Mouse (Mus musculus): ENCODE measurements around the gene Pxdc1. TPM values are rescaled to one million over a fixed set of nuclear protein-coding genes. Genes with fewer than 3 reads are reported as not detected.

Gene Pxdc1
- total and polyA plus RNA-seq, 3 experiments: 0.11 TPM; not detected in 2

GRCm38 (mm10) chr13:34641066-34641465 lies 12.2 kb downstream of the Pxdc1 start:
- Histone ChIP-seq H3K36me3 (replicated peaks) (no peaks in the 10 kb centered on the region), H3K27me3 (ENCODE audit: insufficient read depth, low read length) (peaks cover 21% of the 10 kb centered on the region), H3K4me1 (ENCODE audit: insufficient read depth, low read depth, low read length) (no peaks in the 10 kb centered on the region), H3K9me3 (replicated peaks) (no peaks in the 10 kb centered on the region), H3K4me3 (ENCODE audit: low read depth, low read length) (no peak overlapping the region)
- no peak for ATAC-seq (ENCODE audit: extremely low read depth, insufficient number of reproducible peaks, low FRiP score, poor library complexity, severe bottlenecking)
- DNase-seq (ENCODE audit: low spot score): no peak
- TF ChIP-seq GATA1 (IDR thresholded peaks at IDR 0.05; ENCODE audit: borderline replicate concordance, low read length) (no peak), CTCF (IDR thresholded peaks at IDR 0.05; ENCODE audit: low read depth, low read length) (no peak), TAL1 (conservative IDR thresholded peaks at IDR 0.05; ENCODE audit: low read depth, low read length) (no peak)

- Histone ChIP-seq H3K27me3 (ENCODE audit: insufficient read depth, low read length) (peaks cover 20% of the 10 kb centered on the region), H3K4me1 (ENCODE audit: insufficient read depth, low read depth, low read length) (no peaks in the 10 kb centered on the region), H3K36me3 (replicated peaks) (no peaks in the 10 kb centered on the region), H3K9me3 (replicated peaks) (no peaks in the 10 kb centered on the region), H3K4me3 (ENCODE audit: low read depth, low read length) (no peak overlapping the region)
- ATAC-seq (ENCODE audit: extremely low read depth, insufficient number of reproducible peaks, low FRiP score, poor library complexity, severe bottlenecking): no peak
- DNase-seq (ENCODE audit: low spot score): no peak
- TF ChIP-seq POLR2AphosphoS5 (IDR thresholded peaks at IDR 0.05; ENCODE audit: insufficient replicate concordance, low read depth, low read length): no peak
- no peak for TF ChIP-seq TAL1 (conservative IDR thresholded peaks at IDR 0.05; ENCODE audit: low read depth, low read length)
- no peak for TF ChIP-seq CTCF (IDR thresholded peaks at IDR 0.05; ENCODE audit: low read depth, low read length)
- no peak for TF ChIP-seq GATA1 (IDR thresholded peaks at IDR 0.05; ENCODE audit: borderline replicate concordance, low read length)
- TF ChIP-seq GATA2 (IDR thresholded peaks at IDR 0.05; ENCODE audit: borderline replicate concordance, low read depth, low read length): no peak
Observed at GRCm38 (mm10) chr13:34635978-34636377, 17.3 kb downstream of the Pxdc1 start.

GRCm38 (mm10) chr13:34630319-34630718 lies 23.0 kb downstream of the Pxdc1 start:
- no peak for TF ChIP-seq GATA2 (IDR thresholded peaks at IDR 0.05; ENCODE audit: borderline replicate concordance, low read depth, low read length)
- no peak for TF ChIP-seq CTCF (IDR thresholded peaks at IDR 0.05; ENCODE audit: low read depth, low read length)
- TF ChIP-seq GATA1 (IDR thresholded peaks at IDR 0.05; ENCODE audit: borderline replicate concordance, low read length): no peak
- TF ChIP-seq TAL1 (conservative IDR thresholded peaks at IDR 0.05; ENCODE audit: low read depth, low read length): no peak
- no peak for TF ChIP-seq POLR2AphosphoS5 (IDR thresholded peaks at IDR 0.05; ENCODE audit: insufficient replicate concordance, low read depth, low read length)

GRCm38 (mm10) chr13:34629741-34630140 lies 23.5 kb downstream of the Pxdc1 start:
- no peak for TF ChIP-seq GATA2 (IDR thresholded peaks at IDR 0.05; ENCODE audit: borderline replicate concordance, low read depth, low read length)
- no peak for TF ChIP-seq CTCF (IDR thresholded peaks at IDR 0.05; ENCODE audit: low read depth, low read length)
- no peak for TF ChIP-seq POLR2AphosphoS5 (IDR thresholded peaks at IDR 0.05; ENCODE audit: insufficient replicate concordance, low read depth, low read length)
- TF ChIP-seq TAL1 (conservative IDR thresholded peaks at IDR 0.05; ENCODE audit: low read depth, low read length): no peak
- no peak for TF ChIP-seq GATA1 (IDR thresholded peaks at IDR 0.05; ENCODE audit: borderline replicate concordance, low read length)

More at GRCm38 (mm10) chr13:34630319-34630718, 23.0 kb downstream of the Pxdc1 start:
- DNase-seq (ENCODE audit: low spot score) (no peak), ATAC-seq (ENCODE audit: extremely low read depth, insufficient number of reproducible peaks, low FRiP score, poor library complexity, severe bottlenecking) (no peak)
- Histone ChIP-seq H3K27me3 (ENCODE audit: insufficient read depth, low read length) (peaks cover 30% of the 10 kb centered on the region), H3K4me3 (ENCODE audit: low read depth, low read length) (no peak overlapping the region), H3K4me1 (ENCODE audit: insufficient read depth, low read depth, low read length) (no peaks in the 10 kb centered on the region), H3K9me3 (replicated peaks) (no peaks in the 10 kb centered on the region), H3K36me3 (replicated peaks) (no peaks in the 10 kb centered on the region)

GRCm38 (mm10) chr13:34627446-34627845 lies 25.8 kb downstream of the Pxdc1 start:
- no peak overlapping the region for H3K4me3 ChIP-seq (ENCODE audit: low read depth, low read length)
- H3K4me1 ChIP-seq (ENCODE audit: insufficient read depth, low read depth, low read length): no peaks in the 10 kb centered on the region
- no peak for TF ChIP-seq GATA2 (IDR thresholded peaks at IDR 0.05; ENCODE audit: borderline replicate concordance, low read depth, low read length)
- TF ChIP-seq TAL1 (conservative IDR thresholded peaks at IDR 0.05; ENCODE audit: low read depth, low read length): no peak
- no peak for TF ChIP-seq GATA1 (IDR thresholded peaks at IDR 0.05; ENCODE audit: borderline replicate concordance, low read length)
- TF ChIP-seq CTCF (IDR thresholded peaks at IDR 0.05; ENCODE audit: low read depth, low read length): no peak
- TF ChIP-seq POLR2AphosphoS5 (IDR thresholded peaks at IDR 0.05; ENCODE audit: insufficient replicate concordance, low read depth, low read length): no peak
- H3K36me3 ChIP-seq (replicated peaks): no peaks in the 10 kb centered on the region
- H3K9me3 ChIP-seq (replicated peaks): no peaks in the 10 kb centered on the region
- peaks cover 22% of the 10 kb centered on the region for H3K27me3 ChIP-seq (ENCODE audit: insufficient read depth, low read length)
- DNase-seq (ENCODE audit: low spot score) (no peak), ATAC-seq (ENCODE audit: extremely low read depth, insufficient number of reproducible peaks, low FRiP score, poor library complexity, severe bottlenecking) (no peak)

More at GRCm38 (mm10) chr13:34629741-34630140, 23.5 kb downstream of the Pxdc1 start:
- Histone ChIP-seq H3K4me3 (ENCODE audit: low read depth, low read length) (no peak overlapping the region), H3K9me3 (replicated peaks) (no peaks in the 10 kb centered on the region), H3K36me3 (replicated peaks) (no peaks in the 10 kb centered on the region), H3K4me1 (ENCODE audit: insufficient read depth, low read depth, low read length) (no peaks in the 10 kb centered on the region), H3K27me3 (ENCODE audit: insufficient read depth, low read length) (peaks cover 25% of the 10 kb centered on the region)
- ATAC-seq (ENCODE audit: extremely low read depth, insufficient number of reproducible peaks, low FRiP score, poor library complexity, severe bottlenecking): no peak
- DNase-seq (ENCODE audit: low spot score): no peak

GRCm38 (mm10) chr13:34624414-34624813 lies 28.9 kb downstream of the Pxdc1 start:
- DNase-seq (ENCODE audit: low spot score) (no peak), ATAC-seq (ENCODE audit: extremely low read depth, insufficient number of reproducible peaks, low FRiP score, poor library complexity, severe bottlenecking) (no peak)
- peaks cover 20% of the 10 kb centered on the region for H3K27me3 ChIP-seq (ENCODE audit: insufficient read depth, low read length)
- H3K4me3 ChIP-seq (ENCODE audit: low read depth, low read length): no peak overlapping the region
- H3K36me3 ChIP-seq (replicated peaks): no peaks in the 10 kb centered on the region
- no peaks in the 10 kb centered on the region for H3K9me3 ChIP-seq (replicated peaks)
- H3K4me1 ChIP-seq (ENCODE audit: insufficient read depth, low read depth, low read length): no peaks in the 10 kb centered on the region
- TF ChIP-seq POLR2AphosphoS5 (IDR thresholded peaks at IDR 0.05; ENCODE audit: insufficient replicate concordance, low read depth, low read length) (no peak), TAL1 (conservative IDR thresholded peaks at IDR 0.05; ENCODE audit: low read depth, low read length) (no peak), GATA2 (IDR thresholded peaks at IDR 0.05; ENCODE audit: borderline replicate concordance, low read depth, low read length) (no peak), CTCF (IDR thresholded peaks at IDR 0.05; ENCODE audit: low read depth, low read length) (no peak), GATA1 (IDR thresholded peaks at IDR 0.05; ENCODE audit: borderline replicate concordance, low read length) (no peak)
